Mouse (Mus musculus): ENCODE results near the gene Gm18596.
"Not testable (repeated sequence)": the region's sequence is repeated elsewhere in the genome, so short reads cannot be mapped to it uniquely, and the experiment has no call there.

The Gm18596 gene

GRCm38 (mm10) chr10:77711157-77711556, 31.3 kb downstream of the Gm18596 start, which contains the start of gene Gm10024:
Gene Gm10024 (plus strand): TSS chr10:77711457.
- DNase-seq (ENCODE audit: low read depth, low spot score) = not testable (repeated sequence)

GRCm38 (mm10) chr10:77709831-77710230, 32.6 kb downstream of the Gm18596 start:
- no peak for DNase-seq (ENCODE audit: low read depth, low spot score)

GRCm38 (mm10) chr10:77706326-77706725, 36.1 kb downstream of the Gm18596 start, which contains the start of gene Gm10272:
Gene Gm10272 (plus strand): TSS chr10:77706626.
- no peak for DNase-seq (ENCODE audit: low read depth, low spot score)

- no peak for DNase-seq (ENCODE audit: low read depth, low spot score)
Measured at GRCm38 (mm10) chr10:77697133-77697532, 45.3 kb downstream of the Gm18596 start, which contains the start of gene Gm9508. Gene Gm9508 (minus strand): TSS chr10:77697233.
